Mouse (Mus musculus): ENCODE data around the gene Fkbp10. TPM values are rescaled to one million over a fixed set of nuclear protein-coding genes. Genes with fewer than 3 reads are reported as not detected.

The Fkbp10 gene
- polyA plus RNA-seq (2015; fragmentation: Nextera tagmentation; extraction: Ambion mirVana) = 84.2 and 86.6 TPM in 2 replicates

DNA sequence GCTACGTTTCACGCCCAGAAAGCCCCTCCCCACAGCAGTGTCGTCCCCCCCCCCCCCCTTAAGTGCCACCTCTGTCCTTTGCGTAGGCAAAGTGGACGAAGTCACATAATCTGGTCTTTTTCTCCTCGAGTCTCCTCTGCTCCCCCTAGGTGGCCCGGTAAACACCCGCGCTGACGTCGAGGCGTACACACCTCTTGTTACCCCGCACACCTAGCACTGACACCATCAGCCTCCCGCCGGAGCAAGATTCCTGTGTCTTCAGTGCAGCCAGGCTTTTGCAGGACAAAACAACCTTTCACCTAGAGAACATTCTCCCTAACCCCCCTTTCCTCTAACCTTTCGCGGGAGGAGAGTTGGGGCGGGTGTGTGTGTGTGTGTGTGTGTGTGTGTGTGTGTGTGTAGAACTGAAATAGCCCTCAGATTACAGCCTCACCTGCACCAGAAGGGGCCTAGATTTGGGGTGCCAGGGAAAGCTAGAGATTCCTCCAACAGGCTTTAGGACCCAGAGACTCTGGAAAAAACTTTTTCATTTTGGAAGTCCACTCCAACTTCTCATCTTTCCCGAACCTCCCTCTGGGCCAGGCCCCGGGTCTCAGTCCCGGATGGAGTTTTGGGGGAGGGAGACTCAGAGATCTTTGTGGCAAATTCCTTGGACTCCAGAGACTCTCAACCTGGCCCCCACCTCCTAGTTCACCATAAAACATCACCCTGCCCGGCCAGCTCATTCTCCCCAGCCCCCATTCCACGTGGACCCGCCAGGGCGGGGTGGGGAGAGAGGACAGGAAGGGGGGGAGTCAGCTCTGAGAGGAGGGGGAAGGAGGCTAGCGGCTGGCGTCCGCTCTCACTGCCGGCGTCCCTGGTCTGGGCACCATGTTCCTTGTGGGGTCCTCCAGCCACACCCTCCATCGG is at the start of gene Fkbp10:
Gene Fkbp10 (plus strand): TSS at position 784 of the 909 bp plus-strand sequence.
- Histone ChIP-seq H3K4me3 (replicated peaks) (peak within 1 kb of the TSS; percentile 80), H3K36me3 (0 out of 2 replicates have a peak, but pooled peaks cover 5% of the 10 kb centered on the region), H3K27ac (peak within 1 kb of the TSS; percentile 96), H3K9ac (peak within 1 kb of the TSS; percentile 93), H3K27me3 (replicated peaks) (no peaks in the 10 kb centered on the region), H3K4me1 (replicated peaks) (peaks cover 39% of the 10 kb centered on the region), H3K9me3 (no peaks in the 10 kb centered on the region), H3K4me2 (replicated peaks) (peak within 1 kb of the TSS; percentile 78)
- peak; percentile 44 for ATAC-seq
- 2% methylated on average over 30 of the region's 31 CpGs for WGBS

DNA sequence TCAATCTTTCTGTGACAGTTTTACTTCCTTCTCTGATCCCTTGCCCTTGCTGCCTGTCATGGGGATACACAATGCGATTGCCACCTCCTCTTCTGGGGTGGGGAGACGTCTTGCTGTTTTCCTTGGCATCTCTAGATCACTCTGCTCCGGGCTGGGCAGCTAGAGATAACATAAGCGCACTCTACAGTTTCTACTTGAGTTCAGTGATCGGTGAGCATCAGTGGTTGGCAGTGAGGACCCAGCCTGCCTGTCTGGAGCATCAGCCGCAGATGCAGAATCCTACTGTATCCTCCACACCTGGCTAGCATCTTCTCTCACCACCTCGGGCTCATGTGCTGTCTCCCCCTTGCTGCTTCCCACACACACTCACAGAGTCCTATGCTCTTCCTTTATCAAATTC is 46.4 kb upstream of the Fkbp10 start:
- Histone ChIP-seq H3K9ac (no peak overlapping the region), H3K27me3 (replicated peaks) (no peaks in the 10 kb centered on the region), H3K27ac (no peak overlapping the region), H3K4me3 (replicated peaks) (no peak overlapping the region), H3K9me3 (no peaks in the 10 kb centered on the region), H3K4me2 (replicated peaks) (no peak overlapping the region), H3K4me1 (replicated peaks) (no peaks in the 10 kb centered on the region), H3K36me3 (peaks cover 29% of the 10 kb centered on the region)
- no peak for ATAC-seq
- WGBS = 65% methylated on average over 7 of the region's 7 CpGs

DNA sequence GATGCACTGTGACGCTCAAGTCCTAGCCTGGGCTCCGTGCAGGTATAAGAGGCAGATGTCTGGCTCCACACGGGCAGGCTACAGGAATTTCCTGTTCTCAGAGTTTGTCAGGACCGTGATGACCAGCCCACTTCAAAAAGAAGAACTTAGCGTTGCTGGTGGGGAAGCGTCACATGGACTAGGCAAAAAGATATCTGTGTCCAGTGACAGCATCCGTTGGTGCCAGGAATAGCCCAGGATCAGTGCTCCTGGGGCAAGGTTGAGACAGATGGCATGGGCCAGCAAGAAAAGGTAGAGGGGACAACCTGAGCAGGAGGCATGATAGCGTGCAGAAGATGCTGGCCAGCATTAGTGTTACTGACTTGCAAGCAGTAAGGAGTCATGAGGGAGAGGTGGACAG is 45.7 kb upstream of the Fkbp10 start:
- WGBS = 69% methylated on average over 8 of the region's 8 CpGs
- Histone ChIP-seq H3K4me2 (replicated peaks) (no peak overlapping the region), H3K36me3 (peaks cover 33% of the 10 kb centered on the region)

DNA sequence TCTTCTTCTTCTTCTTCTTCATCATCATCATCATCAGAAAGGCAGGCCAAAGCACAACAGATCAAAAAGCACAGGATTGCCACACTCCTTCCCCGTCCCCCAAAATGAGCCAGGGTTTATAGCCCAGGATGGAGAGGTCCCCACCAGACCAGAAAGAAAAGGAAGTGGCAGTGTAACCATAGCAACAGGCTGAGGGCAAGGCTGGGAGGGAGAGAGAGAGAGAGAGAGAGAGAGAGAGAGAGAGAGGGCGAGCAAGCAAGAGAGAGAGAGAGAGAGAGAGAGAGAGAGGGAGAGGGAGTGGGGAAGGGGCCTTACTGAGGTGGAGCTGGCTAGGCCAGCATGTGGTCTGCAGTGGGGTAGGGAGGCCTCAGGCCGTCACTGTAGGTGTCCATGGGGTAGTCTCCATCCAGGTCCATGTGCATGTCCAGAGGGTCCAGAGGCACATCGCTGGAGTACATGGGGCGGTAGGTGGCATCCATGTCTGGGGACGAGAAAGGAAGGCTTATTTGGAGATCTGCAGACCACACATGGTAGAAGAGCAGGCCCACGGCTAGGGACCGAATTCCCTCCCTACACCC is 43.4 kb upstream of the Fkbp10 start:
- peaks cover 47% of the 10 kb centered on the region for H3K36me3 ChIP-seq
- no peaks in the 10 kb centered on the region for H3K4me1 ChIP-seq (replicated peaks)
- H3K9ac ChIP-seq = no peak overlapping the region
- no peaks in the 10 kb centered on the region for H3K9me3 ChIP-seq
- H3K4me3 ChIP-seq (replicated peaks) = no peak overlapping the region
- ATAC-seq = no peak
- no peaks in the 10 kb centered on the region for H3K27me3 ChIP-seq (replicated peaks)
- 73% methylated on average over 8 of the region's 8 CpGs for WGBS
- no peak overlapping the region for H3K27ac ChIP-seq
- H3K4me2 ChIP-seq (replicated peaks) = no peak overlapping the region

More for the DNA sequence above, 45.7 kb upstream of the Fkbp10 start:
- H3K27ac ChIP-seq = no peak overlapping the region
- no peak overlapping the region for H3K4me3 ChIP-seq (replicated peaks)
- no peaks in the 10 kb centered on the region for H3K9me3 ChIP-seq
- ATAC-seq = no peak
- H3K27me3 ChIP-seq (replicated peaks) = no peaks in the 10 kb centered on the region
- no peak overlapping the region for H3K9ac ChIP-seq
- no peaks in the 10 kb centered on the region for H3K4me1 ChIP-seq (replicated peaks)

DNA sequence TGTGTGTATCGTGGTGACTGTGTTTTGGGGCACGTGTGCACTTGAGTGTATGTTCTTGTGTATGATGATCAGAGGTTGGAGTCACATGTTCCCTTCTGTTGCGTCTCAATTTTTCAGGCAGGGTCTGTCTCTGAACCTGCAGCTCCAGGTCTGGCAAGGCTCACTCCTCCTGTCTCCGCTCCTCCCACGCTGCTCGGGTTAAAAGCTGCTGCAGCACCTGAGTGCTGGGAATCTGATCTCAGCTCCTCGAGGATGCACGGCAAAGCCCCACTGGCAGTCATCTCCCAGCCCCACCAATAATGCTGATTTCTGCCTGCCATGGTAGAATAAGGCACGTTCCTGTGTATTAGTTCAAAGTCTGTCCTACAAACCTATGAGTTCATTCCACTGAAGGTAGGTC is 40.4 kb upstream of the Fkbp10 start:
- peaks cover 60% of the 10 kb centered on the region for H3K36me3 ChIP-seq
- WGBS = 91% methylated on average over 9 of the region's 9 CpGs
- no peak for ATAC-seq

DNA sequence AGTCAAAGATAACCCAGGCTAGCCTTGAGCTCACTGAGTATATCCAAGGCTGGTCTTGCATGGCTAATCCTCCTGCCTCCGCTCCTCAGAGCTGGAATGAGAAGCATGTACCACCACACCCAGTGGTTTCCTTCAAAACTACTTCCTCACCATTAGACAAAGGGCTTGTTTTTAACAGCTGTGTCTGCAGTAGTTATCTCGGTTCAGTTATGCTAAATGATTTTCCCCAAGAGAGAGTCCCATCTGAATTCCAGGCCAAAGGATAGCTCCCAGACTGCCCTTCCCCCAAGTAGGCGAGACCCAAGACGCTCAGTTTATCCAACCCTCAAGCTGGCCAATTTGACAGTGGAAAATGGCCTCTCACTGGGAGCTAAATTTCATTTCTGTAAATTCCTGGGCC is 39.5 kb upstream of the Fkbp10 start:
- WGBS = 79% methylated on average over 4 of the region's 4 CpGs
- Histone ChIP-seq H3K27ac (no peak overlapping the region), H3K27me3 (replicated peaks) (no peaks in the 10 kb centered on the region), H3K9me3 (no peaks in the 10 kb centered on the region), H3K4me3 (replicated peaks) (no peak overlapping the region), H3K36me3 (peaks cover 60% of the 10 kb centered on the region), H3K4me2 (replicated peaks) (no peak overlapping the region), H3K4me1 (replicated peaks) (no peaks in the 10 kb centered on the region), H3K9ac (no peak overlapping the region)
- no peak for ATAC-seq

More for the DNA sequence above, 40.4 kb upstream of the Fkbp10 start:
- Histone ChIP-seq H3K4me2 (replicated peaks) (no peak overlapping the region), H3K9ac (no peak overlapping the region), H3K27me3 (replicated peaks) (no peaks in the 10 kb centered on the region), H3K4me1 (replicated peaks) (no peaks in the 10 kb centered on the region), H3K4me3 (replicated peaks) (no peak overlapping the region), H3K9me3 (no peaks in the 10 kb centered on the region), H3K27ac (no peak overlapping the region)

DNA sequence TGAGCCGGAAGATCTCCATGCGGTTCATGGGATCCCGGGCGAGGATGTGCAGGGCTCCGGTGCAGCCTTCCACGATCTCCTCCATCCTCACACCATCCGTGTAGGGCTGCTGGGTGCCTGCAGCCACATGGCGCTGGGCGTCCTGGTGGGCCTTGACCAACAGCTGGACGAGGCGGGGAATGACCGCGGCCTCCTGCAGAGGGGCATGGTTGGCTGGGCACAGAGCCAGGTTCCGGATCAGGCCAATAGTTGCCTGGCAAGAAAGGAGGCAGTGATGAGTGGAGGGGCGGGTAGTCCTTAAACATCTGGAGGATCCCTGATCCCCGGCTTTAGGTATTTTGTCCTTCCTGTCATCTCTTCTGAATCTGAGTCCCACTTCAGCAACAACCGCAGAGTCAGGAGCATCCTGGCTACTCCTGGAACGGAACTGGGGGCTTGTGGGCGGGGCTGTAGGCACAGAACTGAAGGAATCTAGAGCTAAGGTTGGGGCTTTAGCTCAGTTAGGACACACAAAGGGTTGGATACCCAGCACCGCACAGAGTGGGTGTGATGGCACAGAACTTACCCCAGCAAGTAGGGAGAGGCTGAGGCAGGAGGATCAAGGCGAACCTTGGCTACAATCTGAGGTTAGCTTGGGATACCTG is 38.6 kb upstream of the Fkbp10 start:
- H3K36me3 ChIP-seq = peaks cover 56% of the 10 kb centered on the region
- WGBS = 92% methylated on average over 21 of the region's 21 CpGs
- H3K4me2 ChIP-seq (replicated peaks) = no peak overlapping the region
- no peak overlapping the region for H3K4me3 ChIP-seq (replicated peaks)
- H3K9ac ChIP-seq = no peak overlapping the region
- H3K27me3 ChIP-seq (replicated peaks) = no peaks in the 10 kb centered on the region
- H3K4me1 ChIP-seq (replicated peaks) = no peaks in the 10 kb centered on the region
- no peak overlapping the region for H3K27ac ChIP-seq
- H3K9me3 ChIP-seq = no peaks in the 10 kb centered on the region
- ATAC-seq = no peak

DNA sequence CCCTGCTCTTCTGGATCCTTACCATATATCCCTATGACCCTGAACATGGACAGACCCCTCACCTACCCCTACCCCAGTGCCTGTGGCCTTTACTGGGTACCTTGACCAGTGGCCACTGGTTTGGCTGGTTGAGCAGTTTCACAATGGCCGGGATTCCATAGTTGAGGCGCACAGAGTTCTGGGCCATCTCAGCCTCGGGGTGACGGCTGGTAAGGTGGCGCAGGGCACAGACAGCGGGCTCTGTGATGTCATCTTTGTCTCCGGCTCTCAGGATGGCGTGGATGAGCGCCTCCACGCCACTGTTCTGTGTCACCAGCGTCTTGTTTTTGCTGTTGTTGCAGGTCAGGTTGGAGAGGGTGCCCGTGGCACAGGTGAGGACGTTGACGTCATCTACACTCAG is 37.5 kb upstream of the Fkbp10 start:
- no peak overlapping the region for H3K27ac ChIP-seq
- 96% methylated on average over 14 of the region's 14 CpGs for WGBS
- no peaks in the 10 kb centered on the region for H3K9me3 ChIP-seq
- H3K36me3 ChIP-seq = peaks cover 56% of the 10 kb centered on the region
- no peaks in the 10 kb centered on the region for H3K4me1 ChIP-seq (replicated peaks)
- H3K27me3 ChIP-seq (replicated peaks) = no peaks in the 10 kb centered on the region
- H3K4me2 ChIP-seq (replicated peaks) = no peak overlapping the region
- H3K9ac ChIP-seq = no peak overlapping the region
- no peak overlapping the region for H3K4me3 ChIP-seq (replicated peaks)
- no peak for ATAC-seq

DNA sequence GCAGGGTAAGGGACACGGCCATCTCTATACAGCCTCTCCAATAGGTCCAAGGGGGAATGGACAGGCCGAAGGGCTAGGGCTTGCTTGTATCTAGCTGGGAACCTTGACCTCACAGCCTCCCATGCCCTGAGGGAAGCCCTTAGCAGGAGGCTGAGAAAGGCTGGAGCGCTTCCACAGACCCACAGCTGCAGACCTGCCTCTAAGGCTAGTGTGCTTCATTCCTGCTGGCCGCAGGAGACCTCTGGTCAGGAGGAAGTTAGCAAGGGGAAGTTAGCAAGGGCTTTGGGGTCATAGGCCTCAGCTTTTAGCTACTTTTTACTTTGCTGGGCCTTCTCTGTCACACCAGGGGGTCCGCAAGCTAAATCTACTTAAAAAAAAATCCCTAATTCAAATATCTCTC is 37.1 kb upstream of the Fkbp10 start:
- Histone ChIP-seq H3K36me3 (peaks cover 57% of the 10 kb centered on the region), H3K27ac (no peak overlapping the region)
- WGBS = 96% methylated on average over 5 of the region's 5 CpGs

DNA sequence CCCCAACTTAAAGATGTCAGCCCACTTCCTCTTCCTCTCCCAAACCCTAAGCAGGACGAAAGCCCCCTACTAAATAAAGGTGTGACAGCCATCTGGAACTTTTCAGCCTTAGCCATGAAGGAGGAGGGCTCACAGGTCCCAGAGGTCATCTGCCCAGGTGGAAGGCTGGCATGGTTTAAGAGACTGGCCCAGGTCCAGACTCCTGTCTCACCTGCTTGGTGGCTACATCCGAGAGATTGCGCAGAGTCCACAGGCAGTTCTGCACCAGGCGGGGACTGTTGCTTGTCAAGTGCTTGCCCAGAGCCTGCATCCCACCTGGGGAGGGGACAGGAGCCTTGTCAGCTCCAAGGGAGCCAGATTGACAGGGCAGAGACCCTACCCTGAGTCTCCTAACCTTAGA is 36.2 kb upstream of the Fkbp10 start:
- Histone ChIP-seq H3K27ac (no peak overlapping the region), H3K4me1 (replicated peaks) (no peaks in the 10 kb centered on the region), H3K27me3 (replicated peaks) (no peaks in the 10 kb centered on the region), H3K4me3 (replicated peaks) (no peak overlapping the region), H3K9me3 (no peaks in the 10 kb centered on the region), H3K36me3 (peaks cover 52% of the 10 kb centered on the region), H3K4me2 (replicated peaks) (no peak overlapping the region), H3K9ac (no peak overlapping the region)
- WGBS = 81% methylated on average over 4 of the region's 4 CpGs
- ATAC-seq = no peak

More for the DNA sequence above, 37.1 kb upstream of the Fkbp10 start:
- Histone ChIP-seq H3K27me3 (replicated peaks) (no peaks in the 10 kb centered on the region), H3K4me3 (replicated peaks) (no peak overlapping the region), H3K4me1 (replicated peaks) (no peaks in the 10 kb centered on the region), H3K9ac (no peak overlapping the region), H3K4me2 (replicated peaks) (no peak overlapping the region), H3K9me3 (no peaks in the 10 kb centered on the region)
- ATAC-seq = no peak

DNA sequence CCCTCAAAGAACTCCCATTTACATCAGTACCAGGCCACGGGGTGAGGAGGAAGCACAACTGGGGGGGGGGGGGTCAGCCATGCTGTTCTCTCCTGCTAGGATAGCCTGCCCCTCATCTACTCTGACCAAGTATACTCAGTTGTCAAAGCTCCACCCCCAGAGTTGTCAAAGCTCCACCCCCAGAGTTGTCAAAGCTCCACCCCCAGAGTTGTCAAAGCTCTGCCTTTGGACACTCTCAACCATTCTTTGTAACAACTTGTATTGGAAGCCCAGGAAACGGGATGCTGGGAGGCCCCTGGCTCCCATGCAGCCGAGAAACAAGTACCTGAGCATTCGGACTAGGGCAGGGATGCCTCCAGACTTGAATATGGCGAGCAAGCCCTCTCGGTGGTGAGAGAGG is 32.8 kb upstream of the Fkbp10 start:
- peaks cover 22% of the 10 kb centered on the region for H3K4me1 ChIP-seq (replicated peaks)
- no peak overlapping the region for H3K4me3 ChIP-seq (replicated peaks)
- H3K27ac ChIP-seq = no peak overlapping the region
- WGBS = 87% methylated on average over 6 of the region's 6 CpGs
- H3K9me3 ChIP-seq = no peaks in the 10 kb centered on the region
- no peak overlapping the region for H3K4me2 ChIP-seq (replicated peaks)
- no peak overlapping the region for H3K9ac ChIP-seq
- H3K27me3 ChIP-seq (replicated peaks) = no peaks in the 10 kb centered on the region
- ATAC-seq = no peak
- peaks cover 46% of the 10 kb centered on the region for H3K36me3 ChIP-seq

DNA sequence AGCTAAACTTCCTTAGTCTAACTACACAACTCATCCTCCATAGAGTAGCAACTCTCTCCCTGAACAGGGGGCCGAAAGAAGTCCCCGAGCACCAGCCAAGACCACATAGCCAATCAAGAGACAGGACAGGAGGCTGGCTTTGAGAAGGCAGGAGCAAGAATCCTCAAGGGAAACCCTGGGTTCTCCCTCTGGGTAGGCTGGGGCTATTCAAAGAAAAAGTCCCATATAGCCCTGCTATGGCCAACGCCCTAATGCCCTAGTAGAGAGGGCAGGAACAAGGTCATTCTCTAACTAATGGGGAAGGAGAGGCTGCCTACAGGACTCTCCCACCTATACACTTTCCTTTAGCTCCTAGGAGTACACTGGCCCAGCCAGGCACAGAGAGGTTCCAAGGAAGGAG is 30.5 kb upstream of the Fkbp10 start:
- Histone ChIP-seq H3K4me3 (replicated peaks) (no peak overlapping the region), H3K36me3 (peaks cover 34% of the 10 kb centered on the region), H3K27ac (no peak overlapping the region), H3K9ac (no peak overlapping the region), H3K4me1 (replicated peaks) (peaks cover 45% of the 10 kb centered on the region), H3K4me2 (replicated peaks) (no peak overlapping the region), H3K9me3 (no peaks in the 10 kb centered on the region), H3K27me3 (replicated peaks) (no peaks in the 10 kb centered on the region)
- 91% methylated on average over 3 of the region's 3 CpGs for WGBS
- no peak for ATAC-seq
